Mouse (Mus musculus): ENCODE measurements at regions not wholly inside any gene's neighbourhood (a gene's known extent, or its start where the extent isn't known, plus 50 kb on each side); places are given as distances from the start of the nearest gene placed in this dataset.
A peak's percentile ranks its signal among the peaks of the same experiment; 100 is the strongest.

GRCm38 (mm10) chr11:114433561-114433960 is 234.8 kb upstream of the Rpl38 start:
- Histone ChIP-seq H3K4me3 (no peak overlapping the region), H3K27ac (no peak overlapping the region)
- DNase-seq (ENCODE audit: low spot score in 2 of 2), result no peak
- no peak for TF ChIP-seq CTCF (conservative IDR thresholded peaks at IDR 0.05)

- no peak for TF ChIP-seq CTCF (conservative IDR thresholded peaks at IDR 0.05)
- DNase-seq (ENCODE audit: low spot score in 2 of 2), result no peak
- Histone ChIP-seq H3K27ac (no peak overlapping the region), H3K4me3 (no peak overlapping the region)
Observed at GRCm38 (mm10) chr11:114425447-114425846, 242.9 kb upstream of the Rpl38 start.

GRCm38 (mm10) chr11:114423322-114423721 is 245.0 kb upstream of the Rpl38 start:
- Histone ChIP-seq H3K4me3 (no peak overlapping the region), H3K27ac (no peak overlapping the region)
- DNase-seq (ENCODE audit: low spot score in 2 of 2), result no peak
- TF ChIP-seq CTCF (conservative IDR thresholded peaks at IDR 0.05), result no peak

- no peak for DNase-seq (ENCODE audit: low spot score in 2 of 2)
- peak; percentile 59 for TF ChIP-seq CTCF (conservative IDR thresholded peaks at IDR 0.05)
- Histone ChIP-seq H3K27ac (no peak overlapping the region), H3K4me3 (no peak overlapping the region)
Observed at GRCm38 (mm10) chr11:114419002-114419401, 249.3 kb upstream of the Rpl38 start.

- no peak overlapping the region for H3K27ac ChIP-seq
- H3K4me3 ChIP-seq, result no peak overlapping the region
- TF ChIP-seq CTCF (conservative IDR thresholded peaks at IDR 0.05), result no peak
- no peak for DNase-seq (ENCODE audit: low spot score in 2 of 2)
Observed at GRCm38 (mm10) chr11:114416168-114416567, 252.2 kb upstream of the Rpl38 start.

GRCm38 (mm10) chr11:114404401-114404800 is 263.9 kb upstream of the Rpl38 start:
- no peak for DNase-seq (ENCODE audit: low spot score in 2 of 2)

GRCm38 (mm10) chr11:114402556-114403320 is 265.6 kb upstream of the Rpl38 start:
- peak; percentile 12 to 29 for DNase-seq (ENCODE audit: low spot score in 2 of 2)
- peak; percentile 78 for TF ChIP-seq CTCF (conservative IDR thresholded peaks at IDR 0.05)
- Histone ChIP-seq H3K27ac (no peak overlapping the region; the same call in 1 of the 2 replicates), H3K4me3 (no peak overlapping the region)

More at GRCm38 (mm10) chr11:114404401-114404800, 263.9 kb upstream of the Rpl38 start:
- Histone ChIP-seq H3K27ac (no peak overlapping the region), H3K4me3 (no peak overlapping the region)
- TF ChIP-seq CTCF (conservative IDR thresholded peaks at IDR 0.05), result no peak

- no peak for DNase-seq (ENCODE audit: low spot score in 2 of 2)
- TF ChIP-seq CTCF (conservative IDR thresholded peaks at IDR 0.05), result peak; percentile 58
- no peak overlapping the region for H3K27ac ChIP-seq
- H3K4me3 ChIP-seq, result no peak overlapping the region
Observed at GRCm38 (mm10) chr11:114400701-114401100, 267.6 kb upstream of the Rpl38 start.

GRCm38 (mm10) chr11:114392161-114392560 is 276.2 kb upstream of the Rpl38 start:
- no peak overlapping the region for H3K27ac ChIP-seq
- H3K4me3 ChIP-seq, result no peak overlapping the region
- no peak for TF ChIP-seq CTCF (conservative IDR thresholded peaks at IDR 0.05)
- DNase-seq (ENCODE audit: low spot score in 2 of 2), result no peak

- Histone ChIP-seq H3K4me3 (no peak overlapping the region), H3K27ac (no peak overlapping the region)
- no peak for TF ChIP-seq CTCF (conservative IDR thresholded peaks at IDR 0.05)
- no peak for DNase-seq (ENCODE audit: low spot score in 2 of 2)
Observed at GRCm38 (mm10) chr11:114391553-114391952, 276.8 kb upstream of the Rpl38 start.

GRCm38 (mm10) chr11:114387091-114387490 is 281.2 kb upstream of the Rpl38 start:
- DNase-seq (ENCODE audit: low spot score in 2 of 2), result no peak
- Histone ChIP-seq H3K4me3 (no peak overlapping the region), H3K27ac (no peak overlapping the region)
- TF ChIP-seq CTCF (conservative IDR thresholded peaks at IDR 0.05), result no peak

GRCm38 (mm10) chr11:114379411-114379824 is 288.9 kb upstream of the Rpl38 start:
- no peak overlapping the region for H3K27ac ChIP-seq
- DNase-seq (ENCODE audit: low spot score in 2 of 2), result no peak
- H3K4me3 ChIP-seq, result no peak overlapping the region
- TF ChIP-seq CTCF (conservative IDR thresholded peaks at IDR 0.05), result no peak

- DNase-seq (ENCODE audit: low spot score in 2 of 2), result no peak
- Histone ChIP-seq H3K4me3 (no peak overlapping the region), H3K27ac (no peak overlapping the region)
- TF ChIP-seq CTCF (conservative IDR thresholded peaks at IDR 0.05), result no peak
Observed at GRCm38 (mm10) chr11:114375921-114376320, 292.4 kb upstream of the Rpl38 start.

GRCm38 (mm10) chr11:114370708-114371107 is 297.6 kb upstream of the Rpl38 start:
- Histone ChIP-seq H3K4me3 (no peak overlapping the region), H3K27ac (peak overlapping the region; percentile 14; the same call in 1 of the 2 replicates)
- DNase-seq (ENCODE audit: low spot score in 2 of 2), result no peak
- 0 out of 2 replicates have a peak, but pooled peaks have one; percentile 11 for TF ChIP-seq CTCF (conservative IDR thresholded peaks at IDR 0.05)
